Mouse (Mus musculus) limb, embryonic 10.5 days (tissue): ENCODE results near the gene Glis2. TPM values are rescaled to one million over a fixed set of nuclear protein-coding genes. Genes with fewer than 3 reads are reported as not detected.
A peak's percentile ranks its signal among the peaks of the same experiment; 100 is the strongest.

Experiments
- DNase-seq: peaks from one replicate; pipeline ENCODE4 v3.0.0-alpha.2; 2017; ENCODE audit warnings: low spot score
- H3K27ac ChIP-seq: fragments of 300-500 bp; sonication (generic); 2 replicates; pipeline ENCODE4 v1.5.1; 2016; ENCODE audit warnings: mild to moderate bottlenecking
- H3K27me3 ChIP-seq: fragments of 300-500 bp; sonication (generic); 2 replicates; pipeline ENCODE4 v1.6.1; 2016; ENCODE audit warnings: low read depth, mild to moderate bottlenecking; ENCODE audit not compliant: poor library complexity, severe bottlenecking
- H3K36me3 ChIP-seq: fragments of 300-500 bp; sonication (generic); 2 replicates; pipeline ENCODE4 v1.6.1; 2016; ENCODE audit warnings: mild to moderate bottlenecking, moderate library complexity
- H3K4me1 ChIP-seq: fragments of 300-500 bp; sonication (generic); 2 replicates; pipeline ENCODE4 v1.6.1; 2016
- H3K4me3 ChIP-seq: fragments of 300-500 bp; sonication (generic); 2 replicates; pipeline ENCODE4 v1.5.1; 2016; ENCODE audit warnings: mild to moderate bottlenecking, moderate library complexity
- H3K9me3 ChIP-seq: fragments of 300-500 bp; sonication (generic); replicated peaks from 2 replicates; pipeline ENCODE4 v1.6.1; 2016; ENCODE audit warnings: mild to moderate bottlenecking
- WGBS: fragments of 180-500 bp; shearing (Covaris S2); methylation state at CpG from one replicate; pipeline ENCODE4 v1.1.7; 2016; 5-methylcytosine and 5-hydroxymethylcytosine counted together
- polyA plus RNA-seq: library from polyadenylated mRNA; unstranded; fragments of >200 nt; fragmentation: Nextera tagmentation; extraction: Ambion mirVana; gene quantifications from 2 replicates; pipeline ENCODE4 v1.2.1, GENCODE M21; 2016

Glis2 gene
- polyA plus RNA-seq, 1 experiment from 2014 or later, result 30.7 TPM

- DNase-seq, result peak; percentile 97
- Histone ChIP-seq H3K9me3 (no peaks in the 10 kb centered on the region), H3K4me3 (peak overlapping the region; percentile 51), H3K27ac (peak overlapping the region; percentile 93), H3K36me3 (peaks cover 17% of the 10 kb centered on the region), H3K4me1 (peaks cover 25% of the 10 kb centered on the region), H3K27me3 (no peaks in the 10 kb centered on the region)
- under 1% methylated on average over 43 of the region's 43 CpGs for WGBS
Observed at GRCm38 (mm10) chr16:4586531-4587123, 7.9 kb upstream of the Glis2 start.

- Histone ChIP-seq H3K27me3 (no peaks in the 10 kb centered on the region), H3K4me1 (peaks cover 30% of the 10 kb centered on the region), H3K9me3 (no peaks in the 10 kb centered on the region), H3K27ac (peak overlapping the region; percentile 93), H3K36me3 (peaks cover 17% of the 10 kb centered on the region), H3K4me3 (peak overlapping the region; percentile 51)
- 65% methylated on average over 5 of the region's 5 CpGs for WGBS
- peak; percentile 33 for DNase-seq
Observed at GRCm38 (mm10) chr16:4587516-4588210, 6.8 kb upstream of the Glis2 start.

- DNase-seq, result no peak
- H3K9me3 ChIP-seq, result no peaks in the 10 kb centered on the region
- H3K27me3 ChIP-seq, result no peaks in the 10 kb centered on the region
- peaks cover 17% of the 10 kb centered on the region for H3K36me3 ChIP-seq
- no peak overlapping the region for H3K27ac ChIP-seq
- peaks cover 52% of the 10 kb centered on the region for H3K4me1 ChIP-seq
- WGBS, result 94% methylated on average over 9 of the region's 9 CpGs
- no peak overlapping the region for H3K4me3 ChIP-seq
Observed at GRCm38 (mm10) chr16:4590236-4590635, 4.3 kb upstream of the Glis2 start.

- peak overlapping the region; percentile 97 for H3K4me3 ChIP-seq
- DNase-seq, result peak; percentile 58
- no peaks in the 10 kb centered on the region for H3K9me3 ChIP-seq
- peak overlapping the region; percentile 99 for H3K27ac ChIP-seq
- WGBS, result 16% methylated on average over 32 of the region's 32 CpGs
- peaks cover 20% of the 10 kb centered on the region for H3K36me3 ChIP-seq
- peaks cover 56% of the 10 kb centered on the region for H3K4me1 ChIP-seq
- no peaks in the 10 kb centered on the region for H3K27me3 ChIP-seq
Observed at GRCm38 (mm10) chr16:4592909-4593875, 1.3 kb upstream of the Glis2 start.

- Histone ChIP-seq H3K4me3 (peak overlapping the region; percentile 97), H3K27me3 (no peaks in the 10 kb centered on the region), H3K4me1 (peaks cover 74% of the 10 kb centered on the region), H3K27ac (peak overlapping the region; percentile 99), H3K36me3 (peaks cover 22% of the 10 kb centered on the region), H3K9me3 (no peaks in the 10 kb centered on the region)
- DNase-seq, result no peak
- under 1% methylated on average over 52 of the region's 52 CpGs for WGBS
Observed at GRCm38 (mm10) chr16:4594814-4595526, 457 bp downstream of the Glis2 start.

GRCm38 (mm10) chr16:4595527-4595963, 1.0 kb downstream of the Glis2 start:
- Histone ChIP-seq H3K4me1 (peaks cover 80% of the 10 kb centered on the region), H3K9me3 (no peaks in the 10 kb centered on the region), H3K27ac (peak overlapping the region; percentile 99), H3K36me3 (peaks cover 17% of the 10 kb centered on the region), H3K27me3 (no peaks in the 10 kb centered on the region), H3K4me3 (peak overlapping the region; percentile 97)
- 7% methylated on average over 5 of the region's 5 CpGs for WGBS
- peak; percentile 53 for DNase-seq

- peak overlapping the region; percentile 99 for H3K27ac ChIP-seq
- peaks cover 10% of the 10 kb centered on the region for H3K36me3 ChIP-seq
- 3% methylated on average over 3 of the region's 3 CpGs for WGBS
- no peaks in the 10 kb centered on the region for H3K27me3 ChIP-seq
- peak overlapping the region; percentile 97 for H3K4me3 ChIP-seq
- no peaks in the 10 kb centered on the region for H3K9me3 ChIP-seq
- DNase-seq, result no peak
- peaks cover 87% of the 10 kb centered on the region for H3K4me1 ChIP-seq
Observed at GRCm38 (mm10) chr16:4596141-4596728, 1.7 kb downstream of the Glis2 start.

GRCm38 (mm10) chr16:4596836-4597235, 2.3 kb downstream of the Glis2 start:
- Histone ChIP-seq H3K36me3 (0 out of 2 replicates have a peak, but pooled peaks cover 9% of the 10 kb centered on the region), H3K4me3 (peak overlapping the region; percentile 97), H3K9me3 (no peaks in the 10 kb centered on the region), H3K4me1 (peaks cover 93% of the 10 kb centered on the region), H3K27ac (peak overlapping the region; percentile 99), H3K27me3 (no peaks in the 10 kb centered on the region)
- WGBS, result 70% methylated on average over 2 of the region's 2 CpGs
- no peak for DNase-seq

- Histone ChIP-seq H3K4me3 (peak overlapping the region; percentile 97), H3K27ac (peak overlapping the region; percentile 99), H3K27me3 (no peaks in the 10 kb centered on the region), H3K4me1 (peaks cover 96% of the 10 kb centered on the region), H3K9me3 (no peaks in the 10 kb centered on the region), H3K36me3 (0 out of 2 replicates have a peak, but pooled peaks cover 9% of the 10 kb centered on the region)
- WGBS, result 67% methylated on average over 6 of the region's 7 CpGs
- DNase-seq, result peak; percentile 34
Observed at GRCm38 (mm10) chr16:4597296-4597695, 2.8 kb downstream of the Glis2 start.

- H3K9me3 ChIP-seq, result no peaks in the 10 kb centered on the region
- no peaks in the 10 kb centered on the region for H3K27me3 ChIP-seq
- H3K4me1 ChIP-seq, result peaks cover 96% of the 10 kb centered on the region
- H3K27ac ChIP-seq, result peak overlapping the region; percentile 59; the same call in 1 of the 2 replicates
- peak overlapping the region; percentile 26 for H3K4me3 ChIP-seq
- WGBS, result 59% methylated on average over 5 of the region's 5 CpGs
- H3K36me3 ChIP-seq, result 0 out of 2 replicates have a peak, but pooled peaks cover 9% of the 10 kb centered on the region
- no peak for DNase-seq
Observed at GRCm38 (mm10) chr16:4598041-4598440, 3.5 kb downstream of the Glis2 start.

GRCm38 (mm10) chr16:4598891-4599543, 4.5 kb downstream of the Glis2 start:
- peaks cover 96% of the 10 kb centered on the region for H3K4me1 ChIP-seq
- H3K9me3 ChIP-seq, result no peaks in the 10 kb centered on the region
- peak overlapping the region; percentile 26 for H3K4me3 ChIP-seq
- H3K27me3 ChIP-seq, result no peaks in the 10 kb centered on the region
- peak overlapping the region; percentile 59 for H3K27ac ChIP-seq
- DNase-seq, result peak; percentile 36
- 0 out of 2 replicates have a peak, but pooled peaks cover 9% of the 10 kb centered on the region for H3K36me3 ChIP-seq
- 18% methylated on average over 6 of the region's 6 CpGs for WGBS
